Mouse (Mus musculus) liver, embryonic 16.5 days (tissue): ENCODE measurements around the gene Cul3. TPM values are rescaled to one million over a fixed set of nuclear protein-coding genes. Genes with fewer than 3 reads are reported as not detected.
"Not testable (repeated sequence)": the region's sequence is repeated elsewhere in the genome, so short reads cannot be mapped to it uniquely, and the experiment has no call there.

ENCODE experiments used
- ATAC-seq: fragments of 200-750 bp; cut with Nextera tagmentation; 2 replicates; pipeline ENCODE4 v1.8.0; 2017; ENCODE audit warnings: low read depth, mild to moderate bottlenecking, moderate number of reproducible peaks, moderate library complexity
- H3K27ac ChIP-seq: fragments of 300-500 bp; sonication (generic); 2 replicates; pipeline ENCODE4 v1.5.1; 2014; ENCODE audit warnings: mild to moderate bottlenecking, low read length
- H3K27me3 ChIP-seq: fragments of 300-500 bp; sonication (generic); 2 replicates; pipeline ENCODE4 v1.6.1; 2014; ENCODE audit warnings: low read depth, low read length, mixed read lengths; ENCODE audit not compliant: control insufficient read depth, insufficient read depth
- H3K36me3 ChIP-seq: fragments of 300-500 bp; sonication (generic); 2 replicates; pipeline ENCODE4 v1.6.1; 2014; ENCODE audit warnings: mild to moderate bottlenecking; ENCODE audit not compliant: control insufficient read depth, insufficient read depth
- H3K4me1 ChIP-seq: fragments of 300-500 bp; sonication (generic); 2 replicates; pipeline ENCODE4 v1.6.1; 2014; ENCODE audit warnings: low read depth, low read length, mixed read lengths; ENCODE audit not compliant: control insufficient read depth
- H3K4me2 ChIP-seq: fragments of 300-500 bp; sonication (generic); 2 replicates; pipeline ENCODE4 v1.6.1; 2014; ENCODE audit warnings: low read depth, low read length, mixed read lengths
- H3K4me3 ChIP-seq: fragments of 300-500 bp; sonication (generic); 2 replicates; pipeline ENCODE4 v1.5.1; 2014; ENCODE audit warnings: low read depth, mild to moderate bottlenecking, low read length
- H3K9ac ChIP-seq: fragments of 300-500 bp; sonication (generic); 2 replicates; pipeline ENCODE4 v1.6.1; 2014; ENCODE audit warnings: low read depth, low read length
- H3K9me3 ChIP-seq: fragments of 300-500 bp; sonication (generic); replicated peaks from 2 replicates; pipeline ENCODE4 v1.6.1; 2016; ENCODE audit warnings: low read length; ENCODE audit not compliant: control insufficient read depth
- WGBS: fragments of 180-500 bp; shearing (Covaris S2); extraction: QIAGEN DNeasy Blood & Tissue Kit; methylation state at CpG from one replicate; pipeline ENCODE4 v1.1.7; 2014; ENCODE audit not compliant: insufficient replicate concordance; 5-methylcytosine and 5-hydroxymethylcytosine counted together
- polyA plus RNA-seq: library from polyadenylated mRNA; unstranded; fragments of >200 nt; fragmentation: Nextera tagmentation; extraction: Ambion mirVana; gene quantifications from 2 replicates; pipeline ENCODE4 v1.2.1, GENCODE M21; 2015

The Cul3 gene
- polyA plus RNA-seq, 1 experiment from 2014 or later, result 10.9 TPM

- no peaks in the 10 kb centered on the region for H3K36me3 ChIP-seq
- H3K27ac ChIP-seq, result no peak overlapping the region
- ATAC-seq, result no peak
- H3K27me3 ChIP-seq, result no peaks in the 10 kb centered on the region
- no peak overlapping the region for H3K4me3 ChIP-seq
- WGBS, result 54% methylated on average over 2 of the region's 2 CpGs
- H3K4me1 ChIP-seq, result no peaks in the 10 kb centered on the region
- no peak overlapping the region for H3K4me2 ChIP-seq
- no peaks in the 10 kb centered on the region for H3K9me3 ChIP-seq
- no peak overlapping the region for H3K9ac ChIP-seq
These were observed 22.7 kb upstream of the Cul3 start for GRCm38 (mm10) chr1:80362946-80363345.

GRCm38 (mm10) chr1:80362400-80362799, 22.1 kb upstream of the Cul3 start:
- no peaks in the 10 kb centered on the region for H3K36me3 ChIP-seq
- no peaks in the 10 kb centered on the region for H3K9me3 ChIP-seq
- H3K27me3 ChIP-seq, result no peaks in the 10 kb centered on the region
- no peak overlapping the region for H3K27ac ChIP-seq
- no peak overlapping the region for H3K4me3 ChIP-seq
- no peak overlapping the region for H3K4me2 ChIP-seq
- H3K4me1 ChIP-seq, result no peaks in the 10 kb centered on the region
- WGBS, result 23% methylated on average over 2 of the region's 2 CpGs
- H3K9ac ChIP-seq, result no peak overlapping the region
- ATAC-seq, result no peak

- not testable (repeated sequence) for ATAC-seq, H3K4me3 ChIP-seq, H3K9me3 ChIP-seq, H3K4me1 ChIP-seq, H3K9ac ChIP-seq, H3K4me2 ChIP-seq, H3K27ac ChIP-seq, H3K36me3 ChIP-seq, H3K27me3 ChIP-seq
- WGBS, result 56% methylated on average over 2 of the region's 2 CpGs
These were observed 21.5 kb upstream of the Cul3 start for GRCm38 (mm10) chr1:80361771-80362170.

- ATAC-seq, result no peak
- Histone ChIP-seq H3K36me3 (no peaks in the 10 kb centered on the region), H3K27me3 (no peaks in the 10 kb centered on the region), H3K27ac (no peak overlapping the region), H3K4me1 (no peaks in the 10 kb centered on the region), H3K4me2 (no peak overlapping the region), H3K9me3 (no peaks in the 10 kb centered on the region), H3K4me3 (no peak overlapping the region), H3K9ac (no peak overlapping the region)
- WGBS, result 54% methylated on average over 4 of the region's 4 CpGs
These were observed 19.8 kb upstream of the Cul3 start for GRCm38 (mm10) chr1:80360038-80360608.

- Histone ChIP-seq H3K9ac (peak overlapping the region; percentile 98), H3K9me3 (no peaks in the 10 kb centered on the region), H3K4me3 (peak overlapping the region; percentile 95), H3K27me3 (no peaks in the 10 kb centered on the region), H3K36me3 (no peaks in the 10 kb centered on the region), H3K4me2 (peak overlapping the region; percentile 83), H3K27ac (peak overlapping the region; percentile 97), H3K4me1 (peaks cover 11% of the 10 kb centered on the region)
- WGBS, result 0% methylated on average over 51 of the region's 59 CpGs
- peak; percentile 45 for ATAC-seq
These were observed 232 bp downstream of the Cul3 start for GRCm38 (mm10) chr1:80340061-80340435.

- under 1% methylated on average over 33 of the region's 33 CpGs for WGBS
- H3K9ac ChIP-seq, result peak overlapping the region; percentile 98
- H3K9me3 ChIP-seq, result no peaks in the 10 kb centered on the region
- peaks cover 11% of the 10 kb centered on the region for H3K4me1 ChIP-seq
- no peaks in the 10 kb centered on the region for H3K36me3 ChIP-seq
- peak overlapping the region; percentile 83 for H3K4me2 ChIP-seq
- H3K27me3 ChIP-seq, result no peaks in the 10 kb centered on the region
- H3K27ac ChIP-seq, result peak overlapping the region; percentile 97
- ATAC-seq, result no peak
- peak overlapping the region; percentile 95 for H3K4me3 ChIP-seq
These were observed 757 bp downstream of the Cul3 start for GRCm38 (mm10) chr1:80339425-80340021.

GRCm38 (mm10) chr1:80338398-80338797, 1.9 kb downstream of the Cul3 start:
- Histone ChIP-seq H3K27ac (no peak overlapping the region), H3K36me3 (no peaks in the 10 kb centered on the region), H3K4me3 (peak overlapping the region; percentile 57), H3K9ac (peak overlapping the region; percentile 50), H3K27me3 (no peaks in the 10 kb centered on the region), H3K9me3 (no peaks in the 10 kb centered on the region), H3K4me2 (peak overlapping the region; percentile 83), H3K4me1 (peaks cover 11% of the 10 kb centered on the region)
- ATAC-seq, result no peak
- WGBS, result 0% methylated on average over 1 of the region's 1 CpGs

- H3K36me3 ChIP-seq, result no peaks in the 10 kb centered on the region
- H3K4me1 ChIP-seq, result peaks cover 10% of the 10 kb centered on the region
- H3K27ac ChIP-seq, result no peak overlapping the region
- no peak overlapping the region for H3K4me3 ChIP-seq
- H3K9me3 ChIP-seq, result no peaks in the 10 kb centered on the region
- WGBS, result 67% methylated on average over 1 of the region's 1 CpGs
- no peak overlapping the region for H3K9ac ChIP-seq
- ATAC-seq, result no peak
- H3K4me2 ChIP-seq, result no peak overlapping the region
- H3K27me3 ChIP-seq, result no peaks in the 10 kb centered on the region
These were observed 4.4 kb downstream of the Cul3 start for GRCm38 (mm10) chr1:80335726-80336368.

GRCm38 (mm10) chr1:80335118-80335517, 5.2 kb downstream of the Cul3 start:
- ATAC-seq, result no peak
- WGBS, result 90% methylated on average over 1 of the region's 1 CpGs
- peaks cover 14% of the 10 kb centered on the region for H3K4me1 ChIP-seq
- no peak overlapping the region for H3K4me3 ChIP-seq
- H3K9me3 ChIP-seq, result no peaks in the 10 kb centered on the region
- H3K27ac ChIP-seq, result no peak overlapping the region
- H3K9ac ChIP-seq, result no peak overlapping the region
- H3K36me3 ChIP-seq, result no peaks in the 10 kb centered on the region
- no peak overlapping the region for H3K4me2 ChIP-seq
- H3K27me3 ChIP-seq, result no peaks in the 10 kb centered on the region
